Mouse (Mus musculus) heart, postnatal 10 days (tissue): ENCODE results near the gene Rsu1. TPM values are rescaled to one million over a fixed set of nuclear protein-coding genes. Genes with fewer than 3 reads are reported as not detected.

ENCODE experiments used
- DNase-seq, 2 experiments: peaks; one replicate each; pipeline ENCODE4 v3.0.0; 2021
- intact Hi-C: fragments of 180-260 bp; cut with DNase I; formaldehyde crosslinking; loops from one replicate; pipeline ENCODE4 v1.15.1; 2025
- total RNA-seq, 2 experiments: library from RNA; stranded (reverse); gene quantifications; 2 replicates each; pipeline ENCODE4 v1.2.3; 2021

Gene Rsu1
- total RNA-seq, 2 experiments from 2014 or later = 98.4 to 102 TPM

DNA sequence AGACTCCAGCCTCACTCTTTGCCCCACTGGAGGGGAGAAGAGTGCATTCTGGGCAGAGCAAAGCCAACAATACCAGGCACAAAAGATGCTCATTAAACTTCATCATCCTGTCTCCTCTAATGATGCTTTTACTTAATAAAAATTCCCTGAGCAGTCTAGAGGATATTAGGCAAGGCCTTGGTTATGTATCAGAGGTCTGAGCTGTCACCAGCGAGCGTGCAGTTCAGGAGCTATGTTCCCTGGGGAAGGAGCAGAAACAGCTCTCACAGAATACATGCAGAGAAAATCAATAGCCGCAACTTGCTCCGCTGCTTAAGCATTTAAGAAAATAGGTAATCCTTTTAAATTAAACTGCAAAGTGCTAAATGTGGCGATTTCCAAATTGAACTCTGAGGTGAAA is 187.0 kb downstream of the Rsu1 start:
- intact Hi-C loops = no loop called here
- no peak for DNase-seq

DNA sequence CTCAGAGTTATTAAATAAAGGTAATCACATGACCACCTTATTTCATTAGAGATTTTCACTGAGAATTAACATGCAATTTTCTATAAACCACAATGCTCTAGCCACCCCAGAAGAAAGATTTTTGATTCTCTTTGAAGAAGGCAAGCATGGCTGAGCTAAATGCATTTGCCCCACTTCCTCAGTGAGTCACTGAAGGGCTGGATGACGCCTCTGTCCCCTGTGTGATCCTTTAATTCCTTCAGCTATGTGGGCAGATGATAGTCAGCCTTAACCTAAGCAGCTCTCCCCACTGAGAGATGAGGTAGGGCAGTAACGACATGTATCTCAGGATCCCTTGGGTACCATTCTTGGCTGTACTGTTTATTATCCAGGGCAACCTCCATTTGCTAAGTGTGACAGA is 190.7 kb downstream of the Rsu1 start:
- intact Hi-C loops = no loop called here
- no peak for DNase-seq

DNA sequence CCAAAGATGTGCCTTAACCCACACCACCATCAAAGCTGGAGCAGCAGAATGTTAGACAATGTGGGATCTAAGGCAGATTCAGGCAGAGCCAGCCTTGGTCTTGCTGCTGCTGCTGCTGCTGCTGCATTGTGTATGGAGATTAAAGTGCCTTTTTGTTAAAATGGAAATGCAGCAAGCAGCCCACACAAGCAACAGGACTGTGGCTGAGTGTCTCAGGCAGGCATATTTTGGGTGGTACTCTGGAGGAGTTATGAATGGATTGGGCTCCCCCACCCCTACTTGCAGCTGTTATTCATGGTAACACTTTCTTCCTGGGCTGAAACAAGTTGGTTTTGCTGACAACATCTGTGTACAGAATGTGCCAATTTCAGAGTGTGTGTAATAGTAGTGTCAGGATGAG is 199.0 kb downstream of the Rsu1 start:
- intact Hi-C loops = no loop called here
- DNase-seq = no peak

DNA sequence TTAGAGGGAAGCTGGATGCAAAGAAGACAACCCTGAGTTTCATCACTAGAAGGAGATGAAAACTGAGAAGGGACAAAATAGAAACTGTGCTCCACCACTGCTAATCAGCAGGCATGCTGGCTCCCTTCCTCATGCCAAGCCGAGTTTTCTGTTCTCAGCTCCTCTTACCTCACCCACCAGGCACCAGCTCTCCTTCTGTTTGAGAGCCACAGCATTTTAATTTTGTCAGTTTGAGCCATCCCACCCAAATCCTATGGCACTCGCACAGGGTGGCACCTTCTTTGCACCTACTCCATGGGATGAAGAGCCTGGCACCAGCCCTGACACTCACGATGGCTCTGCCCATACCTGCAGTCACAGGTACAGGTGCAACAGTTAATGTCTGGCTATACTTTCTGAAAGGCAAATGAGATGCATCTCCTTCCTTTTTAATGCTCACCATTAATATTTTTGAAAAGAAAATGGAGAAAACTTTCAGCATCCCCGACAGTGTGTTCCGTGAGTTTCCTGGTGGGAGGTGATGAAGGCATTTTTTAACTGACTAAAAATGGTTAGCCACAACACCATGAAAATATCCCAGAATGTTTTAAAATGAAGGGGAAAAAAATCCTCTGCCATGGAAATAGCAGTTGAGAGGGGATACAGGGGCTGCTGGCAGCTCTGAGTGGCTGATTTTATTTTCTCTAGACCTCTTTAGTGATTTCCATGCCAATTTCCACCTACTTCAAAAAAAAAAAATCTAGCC is 210.6 kb downstream of the Rsu1 start:
- no peak for DNase-seq
- intact Hi-C loops = no loop called here

DNA sequence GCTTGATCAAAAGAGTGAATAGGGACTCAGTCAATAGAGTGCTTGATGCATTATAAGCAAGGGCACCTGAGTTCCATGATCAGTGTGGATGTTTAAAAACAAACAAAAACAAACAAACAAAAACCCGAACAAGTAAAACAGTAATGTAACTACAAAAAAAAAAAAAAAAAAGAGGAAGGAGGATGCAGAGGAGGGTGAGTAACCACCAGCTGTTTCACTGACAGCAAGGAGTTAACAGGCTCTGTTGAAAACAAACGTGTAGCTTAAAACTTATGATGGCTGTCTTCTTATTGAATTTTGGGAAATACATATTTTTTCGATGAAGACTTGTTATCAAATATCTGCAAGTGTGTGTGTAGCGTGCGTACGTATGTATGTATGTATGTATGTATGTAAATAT is 222.6 kb downstream of the Rsu1 start:
- intact Hi-C loops = no loop called here
- no peak for DNase-seq

DNA sequence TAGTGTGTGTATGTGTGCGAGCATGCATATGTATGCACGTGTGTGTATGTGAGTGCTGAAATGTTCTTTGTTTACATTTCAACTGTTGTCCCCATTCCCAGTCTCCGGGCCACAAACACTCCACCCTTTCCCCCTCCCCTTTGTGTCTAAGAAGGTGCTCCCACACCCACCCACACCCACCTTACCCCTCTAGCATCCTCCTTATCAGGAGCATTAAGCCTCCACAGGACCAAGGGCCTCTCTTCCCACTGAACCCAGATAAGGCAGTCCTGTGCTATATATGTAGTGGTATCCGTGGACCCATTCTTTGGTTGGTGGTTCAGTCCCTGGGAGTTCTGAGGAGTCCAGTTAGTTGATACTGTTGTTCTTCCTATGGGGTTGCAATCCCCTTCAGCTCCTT is 226.7 kb downstream of the Rsu1 start:
- intact Hi-C loops = no loop called here

DNA sequence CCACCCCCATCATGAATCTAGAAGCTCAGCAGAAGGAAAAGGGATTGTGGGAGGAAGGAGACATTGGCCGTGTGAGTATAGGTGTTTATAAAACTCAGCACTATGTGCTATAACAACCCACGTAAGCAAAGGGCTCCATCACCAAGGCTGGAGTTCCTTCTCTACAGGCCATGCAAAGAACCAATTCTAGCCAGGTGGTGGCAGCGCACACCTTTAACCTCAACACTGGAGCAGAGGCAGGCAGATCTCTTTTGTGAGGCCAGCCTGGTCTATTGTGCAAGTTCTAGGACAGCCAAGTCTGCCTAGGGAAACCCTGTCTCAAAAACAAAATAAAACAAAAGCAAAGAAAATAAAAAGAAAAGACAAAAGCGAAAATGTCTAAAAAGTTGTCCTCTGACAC is 231.4 kb downstream of the Rsu1 start:
- DNase-seq = no peak
- intact Hi-C loops = no loop called here

More for the DNA sequence above, 226.7 kb downstream of the Rsu1 start:
- DNase-seq = no peak

DNA sequence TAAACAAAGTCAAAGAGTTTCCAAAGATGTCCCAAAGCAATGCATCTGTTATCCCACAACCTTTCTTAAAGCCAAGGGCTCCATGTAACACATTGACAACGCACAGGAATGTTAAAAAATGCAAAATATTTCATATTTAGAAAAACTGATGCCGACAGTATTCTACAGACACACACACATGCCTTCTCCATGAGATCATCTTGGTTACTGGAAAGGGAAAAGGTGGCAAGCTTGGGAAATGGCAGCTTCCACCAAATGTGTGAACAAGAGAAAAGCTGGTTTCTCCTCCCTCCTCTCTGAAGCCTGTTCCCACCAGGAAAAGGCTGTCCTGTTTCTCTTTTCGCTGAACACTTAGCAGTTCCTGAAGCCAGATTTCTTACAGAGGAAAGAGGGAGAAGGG is 232.4 kb downstream of the Rsu1 start:
- intact Hi-C loops = no loop called here
- DNase-seq = no peak

Other genes starting within 250 kb of the Rsu1 start
- gene Cubn, start 220.4 kb upstream of the Rsu1 start, total RNA-seq = 1 to 10 TPM; 1.6 to 1.7 TPM